Mouse (Mus musculus) kidney, adult 2 months (tissue): ENCODE data around the gene Snd1.

ENCODE experiments used
- CTCF ChIP-seq: fragments of 200-500 bp; conservative IDR thresholded peaks from 2 replicates; pipeline ENCODE4 v1.5.1; 2011; ENCODE audit warnings: low read depth, mild to moderate bottlenecking, control low read depth, low read length, moderate library complexity, mixed read lengths; ENCODE audit not compliant: insufficient read depth, insufficient read length
- POLR2A ChIP-seq: fragments of 200-500 bp; IDR thresholded peaks from one replicate; pipeline ENCODE4 v1.6.1; 2011; ENCODE audit warnings: low read depth, low read length, control low read depth

DNA sequence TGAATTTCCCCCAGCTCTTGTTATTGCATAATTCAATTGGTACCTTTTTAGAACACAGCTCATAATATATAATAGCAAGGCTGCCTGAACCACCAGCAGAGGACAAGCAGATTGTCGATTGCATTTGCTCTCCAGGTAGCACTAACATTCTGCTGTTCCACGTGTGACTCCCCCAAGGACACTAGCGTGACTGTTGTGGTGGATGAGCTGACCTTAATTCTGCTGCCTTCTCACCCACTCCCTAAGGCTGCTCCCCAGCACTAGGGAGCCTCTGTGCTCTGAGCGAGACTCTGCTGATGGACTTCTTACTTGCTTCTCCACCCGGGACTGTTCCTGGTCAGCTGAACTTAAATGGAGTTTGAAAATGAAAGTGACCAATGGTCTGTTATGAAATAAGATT lies 329.8 kb downstream of the Snd1 start:
- TF ChIP-seq CTCF (no peak), POLR2A (no peak)
